Mouse (Mus musculus) embryonic fibroblast, embryonic 13.5 days (primary cell): ENCODE data around the gene Sipa1l3.

Experiments used
- CTCF ChIP-seq: IDR thresholded peaks from 2 replicates; pipeline ENCODE4 v1.5.1; 2011; ENCODE audit warnings: mild to moderate bottlenecking, control low read depth, low read length, moderate library complexity, borderline replicate concordance; ENCODE audit not compliant: insufficient read depth
- POLR2A ChIP-seq: IDR thresholded peaks from 2 replicates; pipeline ENCODE4 v1.6.1; 2011; ENCODE audit warnings: low read depth, mild to moderate bottlenecking, control low read depth, low read length, moderate library complexity

DNA sequence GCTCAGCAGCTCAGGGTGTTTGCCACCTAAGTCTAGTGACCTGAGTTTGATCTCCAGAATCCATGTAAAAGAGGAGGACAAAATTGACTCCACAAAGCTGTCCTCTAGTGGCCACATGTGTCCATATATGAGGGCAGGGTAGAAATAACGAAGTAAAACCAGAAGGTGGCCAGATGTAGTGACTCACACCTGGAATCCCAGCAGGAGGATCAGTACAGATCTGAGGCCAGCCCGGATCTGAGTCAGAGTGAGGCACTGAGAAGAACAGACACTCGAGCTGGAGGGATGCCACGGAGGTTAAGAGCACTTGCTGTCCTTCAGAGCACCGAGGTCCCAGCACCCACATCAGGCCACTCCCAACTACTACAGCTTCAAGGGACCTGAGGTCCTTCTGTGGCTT, 68.3 kb downstream of the Sipa1l3 start:
- TF ChIP-seq CTCF (no peak), POLR2A (no peak)
